ENCODE assay signal across 22 mouse cellular contexts in the genomic region with DNA sequence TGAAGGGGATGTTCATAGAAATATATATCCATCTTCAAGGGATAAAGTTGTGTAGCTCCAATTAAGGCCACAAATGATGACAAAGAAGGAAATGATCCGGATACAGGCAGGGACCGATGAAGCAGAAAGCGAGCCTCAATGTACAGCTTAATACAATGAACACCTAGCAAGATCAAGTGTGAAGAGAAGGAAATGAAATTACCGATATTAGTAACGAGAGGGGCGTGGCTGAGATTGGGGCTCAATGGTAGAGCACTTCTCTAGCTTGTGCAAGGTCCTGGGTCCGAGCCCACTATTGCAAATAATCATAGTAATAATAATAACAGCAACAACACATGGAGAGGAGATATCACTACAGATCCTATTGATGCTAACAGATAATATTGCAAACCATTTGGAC. TPM values are rescaled to one million over a fixed set of nuclear protein-coding genes. Genes with fewer than 3 reads are reported as not detected.
DNase-seq lines count a peak whose midpoint lies in the region; ATAC-seq and TF ChIP-seq lines count a peak whose summit lies in the region.
"Had no signal": no experiment of that assay in that cellular context is flagged by ENCODE, and none has a peak within 500 bp of the region (broad histone marks: within the 10 kb centered on the region; RNA-seq: fewer than 3 reads in every experiment).

No protein-coding gene starts in this region.

- WGBS in liver, postnatal 0 days (ENCODE audit: insufficient replicate concordance) = 85% methylated on average over 7 of the region's 7 CpGs

- TF ChIP-seq EP300 in liver, postnatal 0 days (IDR thresholded peaks at IDR 0.05; ENCODE audit: low read depth) = no peak

- H3K9me3 ChIP-seq in liver, postnatal 0 days (ENCODE audit: low read length) = no peaks in the 10 kb centered on the region
- H3K9me3 ChIP-seq: embryonic facial prominence, embryonic 10.5 days; embryonic facial prominence, embryonic 12.5 days; forebrain, embryonic 13.5 days; forebrain, embryonic 15.5 days; G1E had no signal

- H3K4me3 ChIP-seq in liver, postnatal 0 days (ENCODE audit: low read depth, low read length) = no peak overlapping the region
- H3K4me3 ChIP-seq: embryonic facial prominence, embryonic 10.5 days; embryonic facial prominence, embryonic 12.5 days; forebrain, embryonic 13.5 days; forebrain, embryonic 15.5 days had no signal

- no peak overlapping the region for H3K27ac ChIP-seq in liver, postnatal 0 days (ENCODE audit: low read depth)
- H3K27ac ChIP-seq: embryonic facial prominence, embryonic 10.5 days; embryonic facial prominence, embryonic 12.5 days; forebrain, embryonic 13.5 days; forebrain, embryonic 15.5 days had no signal

- no peak overlapping the region for H3K4me2 ChIP-seq in liver, postnatal 0 days (ENCODE audit: low read depth, low read length)
- H3K4me2 ChIP-seq: embryonic facial prominence, embryonic 12.5 days; forebrain, embryonic 13.5 days; forebrain, embryonic 15.5 days had no signal

- peaks cover 24% of the 10 kb centered on the region for H3K4me1 ChIP-seq in liver, postnatal 0 days (ENCODE audit: insufficient read depth)

- no peak for TF ChIP-seq CTCF in liver, postnatal 0 days (IDR thresholded peaks at IDR 0.05; ENCODE audit: low read depth)

- H3K36me3 ChIP-seq in splenic B cell, adult 2 months (ENCODE audit: control insufficient read depth, insufficient read depth, low read length, poor library complexity, severe bottlenecking) = no peaks in the 10 kb centered on the region
- H3K36me3 ChIP-seq in liver, postnatal 0 days (replicated peaks; ENCODE audit: insufficient read depth, low read length) = no peaks in the 10 kb centered on the region
- H3K36me3 ChIP-seq: embryonic facial prominence, embryonic 10.5 days; embryonic facial prominence, embryonic 12.5 days; forebrain, embryonic 15.5 days had no signal

- ATAC-seq in liver, postnatal 0 days = no peak
- ATAC-seq: activated CD4-positive, CD25-positive, alpha-beta regulatory T cell, adult 4 months; forebrain, embryonic 13.5 days; forebrain, embryonic 15.5 days; forebrain, postnatal 0 days; Patski had no signal

- no peaks in the 10 kb centered on the region for H3K27me3 ChIP-seq in splenic B cell, adult 2 months (ENCODE audit: control insufficient read depth, insufficient read depth, low read length, poor library complexity, severe bottlenecking)
- no peaks in the 10 kb centered on the region for H3K27me3 ChIP-seq in liver, postnatal 0 days (ENCODE audit: insufficient read depth, low read length)
- H3K27me3 ChIP-seq: embryonic facial prominence, embryonic 12.5 days; forebrain, embryonic 13.5 days; forebrain, embryonic 15.5 days; Patski had no signal

- H3K9ac ChIP-seq in liver, postnatal 0 days (replicated peaks) = no peak overlapping the region
- H3K9ac ChIP-seq: embryonic facial prominence, embryonic 12.5 days; forebrain, embryonic 13.5 days; forebrain, embryonic 15.5 days; forebrain, postnatal 0 days had no signal

- DNase-seq in spleen, postnatal 36 days (ENCODE audit: low spot score in 2 of 2) = peak; percentile 24 to 39
- DNase-seq in spleen, postnatal 4 days (ENCODE audit: low spot score in 2 of 2) = no peak
- DNase-seq in B cell, adult 2 months = peak; percentile 19 to 30
- DNase-seq in splenic B cell, adult 2 months (ENCODE audit: low read depth, low spot score) = peak; percentile 28
- DNase-seq in liver, postnatal 0 days = no peak
- no peak for DNase-seq in neural tube, embryonic 10.5 days (ENCODE audit: extremely low spot score, low spot score)
- DNase-seq: adrenal gland, adult 8-10 months; adrenal gland, postnatal 14 days; adrenal gland, postnatal 36 days; cerebellum, adult 11-12 months; cerebellum, adult 2 months; cerebellum, adult 9-10 months; cerebellum, postnatal 10 days; cerebellum, postnatal 25 days; forebrain, postnatal 0 days had no signal

RNA-seq across cellular contexts. Expression of a gene that starts 54.5 kb away (rescaled TPM):
- 3.9 and 4.4 TPM in 2 replicates for polyA plus RNA-seq in liver, postnatal 0 days (2015; fragmentation: Nextera tagmentation; extraction: Ambion mirVana)

Comparison
In these comparisons a context has a peak if more than half of its experiments do, and no peak if none do; other contexts are left out.
1. DNase-seq: peak in spleen, postnatal 36 days (2 of 2), B cell, adult 2 months (2 of 2) and splenic B cell, adult 2 months (single experiment); none in spleen, postnatal 4 days (0 of 2), liver, postnatal 0 days (single experiment) and neural tube, embryonic 10.5 days (single experiment).